Mouse (Mus musculus): Measurements from ENCODE around the gene Eif1.

Eif1 gene

GRCm38 (mm10) chr11:100319492-100320171 is at the start of gene Eif1:
Eif1 (plus strand) TSS chr11:100319885.
- ChIA-PET CTCF (interaction anchor here (0.6 to 2.9 kb wide), 13 partner anchors 11 to 1862 kb away, joined by 3 to 15 read pairs (median 3); partner anchors contain the start of gene 2300003K06Rik (in 1 of the 4)), POLR2A (interaction anchor here (0.5 to 9.5 kb wide), 280 partner anchors 8 to 1965 kb away, joined by 3 to 410 read pairs (median 5); partner anchors contain the start of genes Gast (in 4 of the 4), Acly (in 3 of the 4), Hap1 (in 3 of the 4) and Jup (in 3 of the 4))

DNA sequence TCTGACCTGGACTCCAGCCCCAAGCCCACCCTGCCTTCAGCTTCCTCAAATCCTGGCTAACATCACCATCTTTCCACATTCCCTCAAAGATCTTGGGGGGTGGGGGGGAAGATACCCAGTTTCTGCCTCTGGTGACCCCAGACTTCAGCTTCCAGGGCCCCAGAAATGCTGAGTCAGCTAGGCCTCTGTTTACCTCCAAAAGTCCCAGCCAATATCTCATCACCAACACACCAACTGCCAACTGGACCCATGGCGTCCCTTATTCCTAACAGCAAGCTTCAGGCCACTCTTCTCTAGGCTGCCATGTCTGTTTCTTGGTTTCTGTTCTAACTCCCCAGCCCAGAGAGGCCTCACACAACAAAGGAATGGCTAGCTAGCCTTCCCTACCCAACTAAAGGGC is 47.8 kb upstream of the Eif1 start:
- POLR2A ChIA-PET: interaction anchor here (0.6 to 8.7 kb wide), 26 partner anchors 9 to 126 kb away, joined by 3 to 162 read pairs (median 4); partner anchors contain the start of genes Eif1 (in 3 of the 4), Krt17 (in 3 of the 4) and Jup (in 2 of the 4)
- CTCF ChIA-PET: interaction anchor here (0.6 to 8.5 kb wide), 10 partner anchors 9 to 103 kb away, joined by 3 to 71 read pairs (median 5); no protein-coding TSS in a partner anchor

DNA sequence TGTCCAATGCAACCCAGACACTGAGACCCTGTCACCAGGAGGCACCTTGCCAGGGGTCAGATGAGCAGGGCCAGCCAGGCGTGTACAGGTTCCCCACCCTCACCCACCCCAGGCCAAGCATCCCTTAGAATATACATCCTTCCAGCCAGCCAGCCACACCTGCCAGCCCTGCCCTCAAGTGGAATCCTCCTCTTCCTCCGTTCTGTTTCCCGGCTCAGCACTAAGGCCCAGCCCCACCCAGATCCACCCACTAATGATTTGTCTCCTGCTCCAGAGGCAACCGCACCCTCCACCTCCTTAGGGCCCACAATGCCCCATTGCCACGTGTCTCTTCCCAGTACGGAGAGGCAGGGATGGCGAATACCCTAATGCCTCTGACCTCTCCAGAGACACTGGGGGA is 45.0 kb upstream of the Eif1 start:
- POLR2A ChIA-PET: interaction anchor here in 2 of 4 experiments (0.9 to 1.9 kb wide), 7 partner anchors 13 to 53 kb away, joined by 3 to 19 read pairs (median 6); partner anchors contain the start of genes Eif1 (in 2 of the 2) and Krt17 (in 1 of the 2)
- CTCF ChIA-PET: interaction anchor here in 2 of 4 experiments (1.2 to 1.5 kb wide), 2 partner anchors 8 kb away, joined by 4 to 8 read pairs; no protein-coding TSS in a partner anchor

DNA sequence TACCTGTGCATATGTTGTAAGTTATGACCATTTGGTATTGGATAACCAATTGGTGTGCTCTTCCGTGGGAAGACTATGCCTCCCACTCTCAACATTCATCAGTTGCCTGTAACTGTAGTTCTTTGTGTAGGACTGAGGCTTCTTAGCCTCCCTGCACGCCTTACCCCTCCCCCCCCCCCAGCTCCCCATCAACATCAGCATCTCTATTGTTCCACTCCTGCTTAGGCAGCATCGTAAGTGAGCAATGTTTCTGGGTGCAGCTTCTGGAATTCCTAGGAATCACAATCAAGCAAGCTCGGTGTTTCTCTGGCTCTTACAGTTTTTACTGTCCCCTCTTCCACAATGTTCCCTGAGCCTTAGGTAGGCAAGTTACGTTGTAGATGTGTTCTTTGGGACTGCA is 44.2 kb upstream of the Eif1 start:
- ChIA-PET POLR2A (interaction anchor here (0.7 to 16.3 kb wide), 33 partner anchors 7 to 111 kb away, joined by 3 to 262 read pairs (median 7); partner anchors contain the start of genes Eif1 (in 3 of the 4), Krt17 (in 2 of the 4) and Krt42 (in 1 of the 4)), CTCF (interaction anchor here in 2 of 4 experiments (0.9 to 3.2 kb wide), 4 partner anchors 11 to 75 kb away, joined by 3 to 13 read pairs (median 4); no protein-coding TSS in a partner anchor)

DNA sequence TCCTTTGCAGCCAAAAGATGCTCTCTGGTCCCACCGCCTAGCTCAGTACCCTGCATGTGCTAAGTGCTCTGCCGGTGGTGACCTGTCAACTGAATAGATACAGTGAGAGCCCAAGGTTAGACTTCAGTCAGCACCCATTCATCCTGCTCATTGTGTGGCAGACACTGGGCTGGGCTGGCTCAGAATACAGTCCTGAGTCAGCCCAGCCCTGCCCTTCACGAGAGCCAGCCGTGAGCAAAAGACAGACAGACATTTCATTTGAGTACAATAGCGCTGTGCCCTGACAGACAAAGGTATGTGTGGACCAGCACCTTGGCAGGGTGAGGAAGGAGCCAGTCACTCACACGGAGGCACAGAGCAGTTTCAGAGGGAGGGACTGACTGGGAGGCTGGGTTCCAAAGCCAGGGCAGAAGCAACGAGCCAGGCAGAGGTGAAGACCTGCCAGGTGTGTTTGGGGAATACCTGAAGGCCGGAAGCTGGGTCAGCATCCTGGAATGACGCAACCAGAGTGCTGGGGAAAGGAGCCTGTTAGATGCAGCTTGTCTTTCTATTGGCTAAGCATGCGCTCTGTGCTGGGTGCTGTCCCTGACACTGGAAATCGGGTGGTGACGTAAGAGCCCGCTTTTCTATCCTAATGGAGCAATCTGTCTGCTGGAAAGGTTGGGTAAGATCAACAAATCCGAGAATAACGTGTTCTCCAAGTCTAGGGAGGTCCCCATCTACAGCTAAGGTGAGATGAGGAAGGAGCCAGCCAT is 41.8 kb upstream of the Eif1 start:
- POLR2A ChIA-PET: interaction anchor here (0.6 to 16.3 kb wide), 35 partner anchors 8 to 730 kb away, joined by 3 to 262 read pairs (median 7); partner anchors contain the start of genes Eif1 (in 3 of the 4), Krt17 (in 2 of the 4), Krt42 (in 2 of the 4) and Jup (in 1 of the 4)

GRCm38 (mm10) chr11:100278759-100279158 is 40.9 kb upstream of the Eif1 start:
- CTCF ChIA-PET: interaction anchor here in 3 of 4 experiments (1.0 to 2.5 kb wide), 7 partner anchors 17 to 110 kb away, joined by 3 to 7 read pairs (median 5); partner anchors contain the start of gene Krt17 (in 1 of the 3)

More for the DNA sequence above, 41.8 kb upstream of the Eif1 start:
- CTCF ChIA-PET: interaction anchor here in 3 of 4 experiments (0.6 to 3.2 kb wide), 12 partner anchors 11 to 109 kb away, joined by 3 to 13 read pairs (median 5); partner anchors contain the start of gene Krt17 (in 1 of the 3)

GRCm38 (mm10) chr11:100281596-100282544 is 37.8 kb upstream of the Eif1 start:
- POLR2A ChIA-PET: interaction anchor here (0.5 to 16.3 kb wide), 54 partner anchors 8 to 143 kb away, joined by 3 to 262 read pairs (median 5); partner anchors contain the start of genes Eif1 (in 3 of the 4), Hap1 (in 1 of the 4), Krt14 (in 1 of the 4) and Krt17 (in 1 of the 4)
- CTCF ChIA-PET: interaction anchor here (0.5 to 10.3 kb wide), 137 partner anchors 8 to 1741 kb away, joined by 3 to 317 read pairs (median 5); partner anchors contain the start of genes Krt14 (in 3 of the 4), Krt17 (in 3 of the 4), Krt42 (in 2 of the 4) and Krt9 (in 2 of the 4)

More at GRCm38 (mm10) chr11:100278759-100279158, 40.9 kb upstream of the Eif1 start:
- POLR2A ChIA-PET: interaction anchor here (0.5 to 16.3 kb wide), 27 partner anchors 8 to 133 kb away, joined by 3 to 262 read pairs (median 10); partner anchors contain the start of genes Eif1 (in 3 of the 4), Krt17 (in 2 of the 4) and Krt42 (in 2 of the 4)

DNA sequence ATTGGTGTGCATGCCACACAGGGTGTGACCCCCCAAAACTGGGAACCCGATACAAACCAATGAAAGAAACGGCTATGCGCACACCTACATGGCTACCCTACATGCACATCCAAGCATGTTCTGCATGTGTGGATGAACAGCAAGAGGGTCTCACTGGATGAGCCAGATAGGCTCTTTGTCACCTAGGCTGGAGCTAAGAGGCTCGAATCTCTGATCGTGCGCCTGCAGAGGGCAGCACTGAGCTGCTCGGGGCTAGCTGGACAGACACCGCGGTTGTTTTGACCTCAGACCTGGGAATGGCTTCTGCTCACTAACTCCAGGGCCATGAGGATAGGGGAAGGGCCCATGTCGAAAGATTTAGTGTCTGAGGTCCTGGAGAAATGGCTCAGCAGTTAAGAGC is 37.1 kb upstream of the Eif1 start:
- CTCF ChIA-PET: interaction anchor here (0.5 to 10.3 kb wide), 126 partner anchors 8 to 1852 kb away, joined by 3 to 317 read pairs (median 5); partner anchors contain the start of genes Krt14 (in 3 of the 4), Krt17 (in 3 of the 4), Krt42 (in 3 of the 4) and Krt9 (in 2 of the 4)
- POLR2A ChIA-PET: interaction anchor here (0.5 to 16.3 kb wide), 51 partner anchors 7 to 144 kb away, joined by 3 to 262 read pairs (median 5); partner anchors contain the start of genes Eif1 (in 3 of the 4), Hap1 (in 1 of the 4), Krt14 (in 1 of the 4) and Krt17 (in 1 of the 4)

DNA sequence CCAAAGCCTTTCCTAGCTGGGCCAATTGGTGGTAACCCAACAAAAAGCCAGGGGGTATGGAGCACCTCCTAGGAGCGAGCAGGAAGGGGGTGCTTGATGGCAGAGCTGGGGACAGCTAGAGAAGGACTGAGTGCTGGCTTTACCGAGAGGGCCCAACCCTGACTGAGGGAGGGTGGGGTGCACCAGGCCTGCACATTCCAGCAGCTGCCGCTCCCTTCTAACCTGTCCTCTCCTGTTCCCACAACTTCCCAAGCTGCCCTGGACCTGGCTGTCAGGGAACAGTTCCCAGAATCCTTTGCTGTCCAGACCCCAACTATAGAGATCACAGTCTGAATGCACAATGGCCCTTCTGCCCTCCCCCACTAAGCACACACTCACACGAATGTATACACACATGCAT is 34.7 kb upstream of the Eif1 start:
- POLR2A ChIA-PET: interaction anchor here (0.6 to 16.3 kb wide), 31 partner anchors 9 to 139 kb away, joined by 3 to 262 read pairs (median 6); partner anchors contain the start of genes Eif1 (in 4 of the 4), Krt42 (in 2 of the 4), Hap1 (in 1 of the 4) and Jup (in 1 of the 4)

DNA sequence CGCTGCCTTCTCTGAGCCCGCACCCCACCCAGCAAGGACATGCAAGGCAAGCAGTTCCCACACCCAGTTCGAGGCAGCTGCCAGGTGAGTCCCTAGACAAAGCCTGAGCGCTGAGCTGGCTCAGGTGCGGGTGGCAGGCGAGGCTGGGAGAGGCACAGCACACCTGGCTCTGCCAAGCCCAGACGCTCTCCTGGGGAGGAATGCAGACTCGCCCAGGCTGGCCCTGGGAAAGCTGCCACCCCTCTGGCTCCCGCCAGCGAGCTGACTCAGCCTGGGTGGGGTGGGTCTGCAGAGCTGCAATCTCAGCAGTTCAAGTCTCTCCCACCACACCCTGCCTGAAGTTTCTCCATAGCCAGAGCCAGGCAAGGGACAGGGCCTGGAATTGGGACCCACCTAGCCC is 32.7 kb upstream of the Eif1 start:
- ChIA-PET POLR2A (interaction anchor here (0.6 to 16.3 kb wide), 34 partner anchors 7 to 276 kb away, joined by 3 to 262 read pairs (median 4); partner anchors contain the start of genes Eif1 (in 3 of the 4), Krt42 (in 2 of the 4) and Krt17 (in 1 of the 4)), CTCF (interaction anchor here (0.6 to 10.3 kb wide), 11 partner anchors 9 to 228 kb away, joined by 3 to 317 read pairs (median 5); no protein-coding TSS in a partner anchor)

More for the DNA sequence above, 34.7 kb upstream of the Eif1 start:
- CTCF ChIA-PET: interaction anchor here (0.6 to 10.3 kb wide), 11 partner anchors 10 to 148 kb away, joined by 3 to 317 read pairs (median 5); partner anchors contain the start of genes Hap1 (in 1 of the 4) and Krt17 (in 1 of the 4)

- POLR2A ChIA-PET: interaction anchor here in 3 of 4 experiments (0.6 to 16.3 kb wide), 13 partner anchors 7 to 99 kb away, joined by 3 to 262 read pairs (median 6); partner anchors contain the start of genes Eif1 (in 3 of the 3) and Krt17 (in 1 of the 3)
- CTCF ChIA-PET: interaction anchor here in 3 of 4 experiments (0.6 to 10.3 kb wide), 8 partner anchors 7 to 120 kb away, joined by 3 to 254 read pairs (median 4); no protein-coding TSS in a partner anchor
These were observed 30.7 kb upstream of the Eif1 start for GRCm38 (mm10) chr11:100288942-100289341.

- ChIA-PET POLR2A (interaction anchor here in 3 of 4 experiments (0.5 to 16.3 kb wide), 15 partner anchors 8 to 1178 kb away, joined by 3 to 262 read pairs (median 4); partner anchors contain the start of genes Eif1 (in 3 of the 3), Krt17 (in 1 of the 3) and Krt19 (in 1 of the 3)), CTCF (interaction anchor here in 3 of 4 experiments (1.0 to 12.1 kb wide), 5 partner anchors 5 to 921 kb away, joined by 3 to 317 read pairs (median 254); no protein-coding TSS in a partner anchor)
These were observed 29.4 kb upstream of the Eif1 start for GRCm38 (mm10) chr11:100290235-100290634.

DNA sequence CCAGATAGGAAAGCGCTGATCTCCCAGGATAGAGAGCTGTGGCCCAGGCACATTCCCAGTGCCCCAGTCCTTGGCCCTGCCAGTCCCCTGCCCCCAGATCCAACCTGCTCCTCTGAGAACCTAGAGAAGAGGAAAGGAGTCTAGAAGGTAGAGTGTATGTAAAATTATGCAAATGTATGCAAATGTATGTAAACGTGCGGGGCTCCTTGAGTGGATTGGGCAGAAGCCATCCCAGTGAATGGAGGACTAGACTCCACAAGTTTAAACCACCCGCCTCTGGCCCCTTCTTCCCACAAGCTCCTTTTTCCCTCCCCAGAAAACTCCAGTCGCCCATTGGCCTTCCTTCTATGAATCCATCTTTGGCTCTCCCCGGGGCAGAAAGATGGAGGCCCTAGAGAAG is 26.8 kb upstream of the Eif1 start:
- CTCF ChIA-PET: interaction anchor here (0.7 to 12.1 kb wide), 7 partner anchors 8 to 124 kb away, joined by 3 to 317 read pairs (median 8); no protein-coding TSS in a partner anchor

GRCm38 (mm10) chr11:100295308-100295707 is 24.4 kb upstream of the Eif1 start:
- ChIA-PET CTCF (interaction anchor here (0.7 to 12.1 kb wide), 16 partner anchors 10 to 753 kb away, joined by 3 to 317 read pairs (median 6); no protein-coding TSS in a partner anchor), POLR2A (interaction anchor here in 3 of 4 experiments (1.0 to 13.0 kb wide), 10 partner anchors 12 to 126 kb away, joined by 3 to 219 read pairs (median 4); no protein-coding TSS in a partner anchor)

More for the DNA sequence above, 26.8 kb upstream of the Eif1 start:
- POLR2A ChIA-PET: interaction anchor here in 3 of 4 experiments (0.6 to 13.0 kb wide), 22 partner anchors 8 to 794 kb away, joined by 3 to 219 read pairs (median 5); partner anchors contain the start of genes Eif1 (in 2 of the 3) and Mlx (in 1 of the 3)

- ChIA-PET CTCF (interaction anchor here (0.6 to 12.1 kb wide), 91 partner anchors 9 to 1691 kb away, joined by 3 to 317 read pairs (median 4); partner anchors contain the start of genes Eif1 (in 3 of the 4), Krt19 (in 1 of the 4) and Krtap16-1 (in 1 of the 4)), POLR2A (interaction anchor here (0.6 to 13.0 kb wide), 23 partner anchors 9 to 1002 kb away, joined by 3 to 219 read pairs (median 4); partner anchors contain the start of gene Eif1 (in 2 of the 4))
These were observed 21.9 kb upstream of the Eif1 start for GRCm38 (mm10) chr11:100297801-100298200.
